Mouse (Mus musculus): ENCODE measurements around the gene Olfr53.
"Not testable (repeated sequence)": the region's sequence is repeated elsewhere in the genome, so short reads cannot be mapped to it uniquely, and the experiment has no call there.

Olfr53 gene

GRCm38 (mm10) chr7:140646152-140646551 lies at the start of gene Olfr53:
TSS of gene Olfr53 (plus strand) at chr7:140646452.
- DNase-seq: no peak

DNA sequence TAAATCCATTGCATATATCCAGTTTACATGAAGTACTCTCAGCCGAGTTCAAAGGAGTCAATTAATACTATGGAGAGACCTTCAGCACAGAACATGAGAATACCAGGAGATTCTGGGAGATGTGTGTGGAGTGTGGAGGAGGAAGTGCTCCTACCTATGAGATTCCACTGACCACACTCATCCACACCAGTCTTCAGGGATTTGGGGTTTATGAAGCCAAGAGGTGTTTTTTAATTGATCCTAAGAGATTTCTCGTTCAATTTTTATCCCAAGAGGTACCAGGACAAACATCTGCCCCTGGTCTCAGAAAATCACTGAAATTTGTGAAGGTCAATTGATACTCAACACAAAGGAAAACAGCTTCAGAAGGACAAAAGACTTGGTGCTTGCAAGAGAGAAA lies 45.3 kb upstream of the Olfr53 start, which contains the start of gene Olfr46:
Gene Olfr46 (plus strand): TSS at position 301 of the 400 bp plus-strand sequence.
- not testable (repeated sequence) for DNase-seq

GRCm38 (mm10) chr7:140628670-140629069 lies 17.6 kb upstream of the Olfr53 start, which contains the start of gene Olfr61:
TSS of gene Olfr61 (plus strand) at chr7:140628970.
- DNase-seq: not testable (repeated sequence)

GRCm38 (mm10) chr7:140630559-140630958 lies 15.7 kb upstream of the Olfr53 start:
- no peak for DNase-seq

DNA sequence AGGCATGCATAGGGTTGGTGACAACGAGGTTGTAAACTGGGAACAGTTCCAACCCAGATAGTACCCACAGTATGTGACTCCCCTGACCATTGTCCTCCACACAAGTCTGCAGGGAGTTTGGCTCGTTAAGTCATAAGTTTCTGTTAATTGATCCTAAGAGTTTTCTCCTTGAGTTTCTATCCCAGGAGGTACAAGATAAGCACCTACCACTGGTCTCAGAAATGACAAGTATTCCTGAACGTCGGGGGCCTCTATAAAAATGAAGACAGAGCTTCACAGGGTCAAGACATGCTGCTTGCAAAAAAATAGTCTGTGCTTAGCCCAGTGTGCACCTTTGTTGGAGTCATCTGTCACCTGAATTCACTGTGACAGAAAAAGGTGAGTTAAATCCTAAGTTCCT lies 13.4 kb downstream of the Olfr53 start, which contains the start of gene Olfr539:
Gene Olfr539 (plus strand): TSS at position 301 of the 400 bp plus-strand sequence.
- no peak for DNase-seq

GRCm38 (mm10) chr7:140670693-140671092 lies 24.4 kb downstream of the Olfr53 start:
- DNase-seq: not testable (repeated sequence)

- DNase-seq: no peak
These were observed 29.6 kb downstream of the Olfr53 start for GRCm38 (mm10) chr7:140675863-140676262.

- DNase-seq: not testable (repeated sequence)
These were observed 33.3 kb downstream of the Olfr53 start for GRCm38 (mm10) chr7:140679591-140679990.

GRCm38 (mm10) chr7:140681651-140682050 lies 35.4 kb downstream of the Olfr53 start, which contains the start of gene Olfr45:
TSS of gene Olfr45 (plus strand) at chr7:140681951.
- no peak for DNase-seq

- DNase-seq: no peak
These were observed 50.7 kb downstream of the Olfr53 start, which contains the start of gene Olfr541 for GRCm38 (mm10) chr7:140696967-140697366. TSS of gene Olfr541 (plus strand) at chr7:140697267.

All from right cerebral cortex, postnatal 4 days (tissue).